Mouse (Mus musculus) stomach, embryonic 16.5 days (tissue): ENCODE results near the gene Tex261. TPM values are rescaled to one million over a fixed set of nuclear protein-coding genes. Genes with fewer than 3 reads are reported as not detected.

ENCODE experiments used
- ATAC-seq: fragments of 200-750 bp; cut with Nextera tagmentation; 2 replicates; pipeline ENCODE4 v1.8.0; 2017; ENCODE audit warnings: moderate number of reproducible peaks, moderate TSS enrichment; ENCODE audit not compliant: insufficient read depth, low FRiP score
- H3K27ac ChIP-seq: fragments of 300-500 bp; sonication (generic); 2 replicates; pipeline ENCODE4 v1.5.1; 2014; ENCODE audit warnings: low read length
- H3K27me3 ChIP-seq: fragments of 300-500 bp; sonication (generic); 2 replicates; pipeline ENCODE4 v1.6.1; 2014; ENCODE audit warnings: low read length, control low read depth, mixed read lengths; ENCODE audit not compliant: control insufficient read depth, insufficient read depth
- H3K36me3 ChIP-seq: fragments of 300-500 bp; sonication (generic); 2 replicates; pipeline ENCODE4 v1.6.1; 2014; ENCODE audit warnings: low read length; ENCODE audit not compliant: control insufficient read depth, insufficient read depth
- H3K4me1 ChIP-seq: fragments of 300-500 bp; sonication (generic); 2 replicates; pipeline ENCODE4 v1.6.1; 2014; ENCODE audit warnings: low read length, control low read depth, mixed read lengths; ENCODE audit not compliant: control insufficient read depth, insufficient read depth
- H3K4me2 ChIP-seq: fragments of 300-500 bp; sonication (generic); 2 replicates; pipeline ENCODE4 v1.6.1; 2014; ENCODE audit warnings: low read depth, low read length, mixed read lengths
- H3K4me3 ChIP-seq: fragments of 300-500 bp; sonication (generic); replicated peaks from 2 replicates; pipeline ENCODE4 v1.5.1; 2014; ENCODE audit warnings: mild to moderate bottlenecking, low read length
- H3K9ac ChIP-seq: fragments of 300-500 bp; sonication (generic); 2 replicates; pipeline ENCODE4 v1.6.1; 2014; ENCODE audit warnings: low read length
- H3K9me3 ChIP-seq: fragments of 300-500 bp; sonication (generic); replicated peaks from 2 replicates; pipeline ENCODE4 v1.6.1; 2016; ENCODE audit warnings: low read length, control low read depth; ENCODE audit not compliant: control insufficient read depth
- WGBS: fragments of 180-500 bp; shearing (Covaris S2); extraction: QIAGEN DNeasy Blood & Tissue Kit; methylation state at CpG from one replicate; pipeline ENCODE4 v1.1.7; 2014; 5-methylcytosine and 5-hydroxymethylcytosine counted together
- polyA plus RNA-seq: library from polyadenylated mRNA; unstranded; fragments of >200 nt; fragmentation: Nextera tagmentation; extraction: Ambion mirVana; gene quantifications from 2 replicates; pipeline ENCODE4 v1.2.1, GENCODE M21; 2015

Gene Tex261
- polyA plus RNA-seq, 1 experiment from 2014 or later, result 82.1 TPM

DNA sequence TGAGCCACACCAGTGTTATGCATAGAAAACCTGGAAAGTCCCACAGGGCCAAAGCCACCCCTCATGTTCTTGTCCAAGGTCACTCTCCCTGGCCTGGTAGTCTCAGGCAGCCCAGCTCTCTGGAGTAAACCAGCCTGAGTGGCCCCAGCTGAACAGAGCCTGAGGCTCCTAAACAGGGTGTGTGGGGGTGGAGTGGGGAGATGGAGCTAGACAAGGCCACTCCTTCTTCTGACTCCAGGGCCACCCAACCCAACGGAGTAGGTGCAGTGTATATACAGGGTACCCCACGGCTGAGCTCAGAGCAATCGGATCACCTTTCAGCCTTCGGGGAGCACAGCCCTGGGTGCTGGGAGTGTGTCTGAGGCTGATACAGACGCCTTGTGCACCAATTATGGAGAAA lies 31.5 kb downstream of the Tex261 start:
- Histone ChIP-seq H3K27ac (no peak overlapping the region), H3K4me1 (no peaks in the 10 kb centered on the region), H3K9me3 (peaks cover 6% of the 10 kb centered on the region), H3K9ac (no peak overlapping the region), H3K4me3 (no peak overlapping the region), H3K27me3 (no peaks in the 10 kb centered on the region), H3K4me2 (no peak overlapping the region), H3K36me3 (no peaks in the 10 kb centered on the region)
- WGBS, result 51% methylated on average over 5 of the region's 5 CpGs
- ATAC-seq, result peak; percentile 54; the same call in 1 of the 2 replicates

DNA sequence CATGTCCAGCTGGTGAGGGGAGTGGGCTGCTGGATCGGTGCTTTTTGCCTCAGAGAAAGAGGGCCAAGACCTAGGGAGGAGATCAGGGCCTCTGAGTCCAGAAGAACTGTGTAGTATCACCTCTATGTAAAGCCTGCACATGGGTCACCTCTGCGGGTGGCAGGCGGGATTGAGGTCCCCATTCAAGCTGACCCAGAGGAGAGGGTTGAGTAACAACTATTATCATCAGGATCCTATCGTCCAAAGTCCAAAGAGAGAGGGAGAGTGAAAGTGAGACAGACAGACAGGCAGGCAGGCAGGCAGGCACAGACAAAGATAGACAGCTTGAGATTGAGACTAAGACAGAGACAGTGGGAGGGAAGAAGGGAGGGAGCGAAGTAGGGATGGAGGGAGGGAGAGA lies 32.4 kb downstream of the Tex261 start:
- Histone ChIP-seq H3K9me3 (peaks cover 6% of the 10 kb centered on the region), H3K9ac (no peak overlapping the region), H3K36me3 (no peaks in the 10 kb centered on the region), H3K4me1 (no peaks in the 10 kb centered on the region), H3K27me3 (no peaks in the 10 kb centered on the region), H3K4me2 (no peak overlapping the region), H3K4me3 (no peak overlapping the region), H3K27ac (no peak overlapping the region)
- ATAC-seq, result no peak
- 61% methylated on average over 5 of the region's 5 CpGs for WGBS

DNA sequence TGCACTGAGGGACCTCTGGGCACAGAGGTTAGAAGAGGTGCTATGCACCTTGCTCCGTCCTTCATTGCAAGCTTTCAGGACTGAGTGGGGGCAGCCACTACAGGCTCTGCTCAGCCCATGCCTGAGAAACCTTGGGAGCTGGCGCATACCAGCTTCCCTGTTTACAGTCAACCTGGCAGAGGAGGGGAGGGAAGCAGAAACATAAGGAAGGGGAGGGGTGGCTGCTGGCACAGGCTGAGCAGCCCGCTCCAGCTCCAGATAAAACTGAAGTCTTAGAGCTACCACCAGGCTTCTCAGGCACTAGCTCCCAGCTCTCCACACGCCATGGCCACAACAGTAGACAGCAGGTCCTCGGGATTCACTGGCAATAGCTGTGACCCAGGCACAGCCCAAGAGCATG lies 32.9 kb downstream of the Tex261 start, which contains the start of gene Atp6v1b1:
Gene Atp6v1b1 (plus strand): TSS at position 230 of the 400 bp plus-strand sequence.
- no peak within 1 kb of the TSS for H3K9ac ChIP-seq
- no peak within 1 kb of the TSS for H3K27ac ChIP-seq
- 56% methylated on average over 5 of the region's 5 CpGs for WGBS
- ATAC-seq, result no peak; the same call in 1 of the 2 replicates
- no peak within 1 kb of the TSS for H3K4me2 ChIP-seq
- no peaks in the 10 kb centered on the region for H3K27me3 ChIP-seq
- peaks cover 6% of the 10 kb centered on the region for H3K9me3 ChIP-seq
- H3K4me3 ChIP-seq, result no peak within 1 kb of the TSS
- no peaks in the 10 kb centered on the region for H3K4me1 ChIP-seq
- no peaks in the 10 kb centered on the region for H3K36me3 ChIP-seq

DNA sequence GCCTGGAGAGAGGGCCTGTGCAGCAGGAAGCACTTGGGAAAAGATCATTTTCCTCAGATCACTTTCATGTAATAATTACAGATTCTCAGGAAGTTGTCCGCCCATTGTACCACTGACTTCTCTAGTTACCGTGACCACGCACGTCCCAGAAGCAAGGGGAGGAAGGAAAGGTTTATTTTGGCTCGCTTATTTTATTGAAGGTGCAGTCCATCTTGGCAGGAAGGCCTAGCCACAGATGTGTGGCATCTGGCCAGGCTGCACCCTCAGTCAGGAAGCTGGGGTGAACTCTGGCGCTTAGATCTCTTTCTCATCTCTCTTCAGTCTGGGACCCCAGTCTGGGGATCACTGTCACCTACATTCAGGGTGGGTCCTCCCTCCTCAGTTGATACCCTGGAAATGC lies 37.0 kb downstream of the Tex261 start:
- Histone ChIP-seq H3K9me3 (peaks cover 6% of the 10 kb centered on the region), H3K27ac (no peak overlapping the region), H3K4me1 (no peaks in the 10 kb centered on the region), H3K9ac (no peak overlapping the region), H3K36me3 (no peaks in the 10 kb centered on the region), H3K4me2 (no peak overlapping the region), H3K4me3 (no peak overlapping the region), H3K27me3 (no peaks in the 10 kb centered on the region)
- ATAC-seq, result no peak
- 59% methylated on average over 6 of the region's 6 CpGs for WGBS

DNA sequence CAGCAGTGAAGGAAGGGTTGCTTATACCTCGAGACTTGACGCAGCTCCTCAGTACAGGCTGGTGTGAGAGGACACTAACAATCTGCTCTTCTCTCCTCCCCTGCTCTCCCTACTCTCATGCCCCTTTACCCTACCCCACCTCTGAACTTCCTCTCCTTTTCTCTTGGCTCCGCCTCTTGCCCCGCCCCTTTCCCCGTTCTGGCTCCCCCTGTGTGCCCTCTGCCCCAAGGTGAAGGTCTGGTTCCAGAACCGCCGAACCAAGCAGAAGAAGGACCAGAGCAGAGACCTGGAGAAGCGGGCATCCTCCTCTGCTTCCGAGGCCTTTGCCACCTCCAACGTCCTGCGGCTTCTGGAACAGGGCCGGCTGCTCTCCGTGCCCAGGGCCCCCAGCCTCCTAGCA lies 38.3 kb downstream of the Tex261 start:
- WGBS, result 34% methylated on average over 13 of the region's 13 CpGs
- Histone ChIP-seq H3K36me3 (no peaks in the 10 kb centered on the region), H3K27me3 (no peaks in the 10 kb centered on the region), H3K27ac (no peak overlapping the region), H3K4me1 (no peaks in the 10 kb centered on the region), H3K9me3 (peaks cover 6% of the 10 kb centered on the region), H3K4me2 (no peak overlapping the region), H3K4me3 (no peak overlapping the region), H3K9ac (no peak overlapping the region)
- no peak for ATAC-seq

DNA sequence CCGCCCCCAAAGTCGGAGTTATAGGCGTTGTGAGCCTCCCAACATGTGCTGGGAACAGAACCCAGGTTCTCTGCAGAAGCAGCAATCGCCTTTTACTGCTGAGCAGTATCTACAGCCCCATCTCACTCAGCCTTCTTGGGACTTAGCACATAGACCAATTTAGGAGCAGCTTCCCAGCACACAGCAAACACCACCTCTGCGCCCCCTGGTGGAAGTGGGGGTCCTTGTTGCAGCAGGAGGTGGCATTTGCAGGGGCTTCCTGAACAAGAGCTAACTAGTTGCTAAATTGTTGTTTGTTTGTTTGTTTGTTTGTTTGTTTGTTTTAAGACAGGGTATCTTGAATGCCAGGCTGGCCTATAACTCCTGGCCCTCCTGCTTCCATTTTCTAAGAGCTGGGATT lies 44.5 kb downstream of the Tex261 start:
- no peak overlapping the region for H3K9ac ChIP-seq

DNA sequence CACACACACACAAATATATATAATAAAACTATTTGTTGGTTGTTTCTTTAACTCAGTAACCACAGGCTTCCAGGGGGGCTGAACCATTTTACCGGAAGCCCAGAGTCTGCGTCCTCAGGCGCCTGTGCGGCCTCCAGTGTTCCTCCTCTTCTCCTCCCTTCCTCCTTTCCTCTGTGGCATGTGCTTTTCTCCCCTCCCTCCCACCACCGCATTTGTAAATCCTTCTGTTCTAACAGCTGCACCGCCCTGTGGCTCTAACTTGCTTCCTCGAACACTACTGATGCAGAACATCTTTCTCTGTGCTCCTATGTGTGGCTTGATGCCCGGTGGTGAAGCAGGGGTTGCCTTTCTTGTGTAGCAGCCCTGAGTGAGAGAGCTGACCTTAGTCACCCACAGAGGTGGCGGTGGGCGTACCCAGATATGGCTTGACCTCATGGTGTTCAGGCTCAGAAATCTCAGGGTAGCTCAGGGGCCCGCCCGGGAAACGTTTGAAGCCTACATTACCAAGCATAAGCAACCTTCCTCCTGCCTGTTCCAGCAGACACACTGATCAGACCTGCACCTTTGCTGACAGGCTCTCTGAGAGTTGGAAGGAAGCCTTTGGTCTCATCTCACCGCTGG lies 46.2 kb downstream of the Tex261 start:
- Histone ChIP-seq H3K4me1 (no peaks in the 10 kb centered on the region), H3K27ac (no peak overlapping the region), H3K36me3 (no peaks in the 10 kb centered on the region), H3K27me3 (no peaks in the 10 kb centered on the region), H3K9me3 (no peaks in the 10 kb centered on the region), H3K9ac (no peak overlapping the region), H3K4me3 (no peak overlapping the region), H3K4me2 (no peak overlapping the region)
- 58% methylated on average over 14 of the region's 14 CpGs for WGBS
- no peak for ATAC-seq

More for the DNA sequence above, 44.5 kb downstream of the Tex261 start:
- WGBS, result 28% methylated on average over 5 of the region's 5 CpGs
- Histone ChIP-seq H3K36me3 (no peaks in the 10 kb centered on the region), H3K27ac (no peak overlapping the region), H3K4me1 (no peaks in the 10 kb centered on the region), H3K27me3 (no peaks in the 10 kb centered on the region), H3K4me3 (no peak overlapping the region), H3K4me2 (no peak overlapping the region), H3K9me3 (no peaks in the 10 kb centered on the region)
- no peak for ATAC-seq

DNA sequence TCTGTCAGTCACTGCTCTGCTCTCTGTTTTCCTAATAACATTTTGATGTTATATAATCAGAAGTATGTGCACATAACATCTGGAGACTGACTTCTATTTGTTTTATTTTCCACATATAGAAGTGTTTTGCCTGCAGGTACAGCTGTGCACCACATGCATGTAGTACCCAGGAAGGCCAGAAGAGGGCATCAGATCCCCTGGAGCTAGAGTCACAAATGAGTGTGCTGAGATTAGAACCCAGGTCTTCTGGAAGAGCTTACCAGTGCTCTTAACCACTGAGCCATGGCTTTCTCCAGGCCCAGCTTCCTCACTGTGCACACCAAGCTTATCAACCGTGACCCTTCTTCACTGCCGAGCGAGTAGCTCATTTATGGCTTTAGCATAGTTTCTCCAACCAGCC lies 47.1 kb downstream of the Tex261 start:
- no peak overlapping the region for H3K4me2 ChIP-seq
- H3K27me3 ChIP-seq, result peaks cover 3% of the 10 kb centered on the region; the same call in 1 of the 2 replicates
- no peak overlapping the region for H3K9ac ChIP-seq
- 88% methylated on average over 3 of the region's 3 CpGs for WGBS
- H3K4me1 ChIP-seq, result no peaks in the 10 kb centered on the region
- no peak overlapping the region for H3K27ac ChIP-seq
- ATAC-seq, result no peak
- H3K4me3 ChIP-seq, result no peak overlapping the region
- H3K36me3 ChIP-seq, result no peaks in the 10 kb centered on the region
- no peaks in the 10 kb centered on the region for H3K9me3 ChIP-seq

DNA sequence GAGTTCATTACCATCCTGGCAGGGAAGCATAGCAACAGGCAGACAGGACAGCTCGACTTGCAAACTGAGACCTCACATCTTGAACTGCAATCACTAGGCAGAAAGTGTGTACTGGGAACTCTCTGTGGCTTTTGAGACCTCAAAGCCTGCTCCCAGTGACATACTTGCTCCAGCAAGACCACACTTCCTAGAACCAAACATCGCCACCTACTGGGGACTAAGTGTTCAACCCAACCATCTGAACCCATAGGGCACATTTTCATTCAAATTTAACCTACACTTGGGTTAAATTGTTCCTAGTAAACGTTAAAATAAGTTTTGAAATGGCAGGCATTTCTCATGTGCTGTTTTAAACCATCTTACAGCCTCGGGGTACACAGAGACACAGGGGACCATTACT lies 48.4 kb downstream of the Tex261 start:
- Histone ChIP-seq H3K27ac (no peak overlapping the region), H3K9ac (no peak overlapping the region), H3K9me3 (no peaks in the 10 kb centered on the region), H3K27me3 (peaks cover 13% of the 10 kb centered on the region), H3K4me2 (no peak overlapping the region), H3K4me3 (no peak overlapping the region), H3K36me3 (no peaks in the 10 kb centered on the region), H3K4me1 (no peaks in the 10 kb centered on the region)
- WGBS, result 42% methylated on average over 4 of the region's 4 CpGs
- no peak for ATAC-seq
